Mouse (Mus musculus): ENCODE data around the gene Gm7029. TPM values are rescaled to one million over a fixed set of nuclear protein-coding genes. Genes with fewer than 3 reads are reported as not detected.

Gm7029 gene
- total and polyA plus RNA-seq, 3 experiments, result not detected

- no peak for DNase-seq (ENCODE audit: low read depth, low spot score)
- no peak overlapping the region for H3K9ac ChIP-seq (ENCODE audit: control insufficient read depth, low read depth, low read length, poor library complexity, severe bottlenecking)
- TF ChIP-seq E2F4 (IDR thresholded peaks at IDR 0.05; ENCODE audit: borderline replicate concordance, low read depth, low read length) (no peak), JUND (IDR thresholded peaks at IDR 0.05; ENCODE audit: low read depth, low read length) (no peak), MXI1 (IDR thresholded peaks at IDR 0.05; ENCODE audit: low read depth, low read length) (no peak), MAFK (IDR thresholded peaks at IDR 0.05; ENCODE audit: borderline replicate concordance, low read depth, low read length) (no peak), ZKSCAN1 (IDR thresholded peaks at IDR 0.05; ENCODE audit: low read depth, low read length) (no peak), TAL1 (IDR thresholded peaks at IDR 0.05; ENCODE audit: low read length) (no peak), CHD1 (IDR thresholded peaks at IDR 0.05; ENCODE audit: low read depth, low read length) (no peak), USF1 (IDR thresholded peaks at IDR 0.05; ENCODE audit: low read depth, low read length) (no peak), RAD21 (IDR thresholded peaks at IDR 0.05; ENCODE audit: low read depth, low read length) (no peak), RCOR1 (IDR thresholded peaks at IDR 0.05; ENCODE audit: low read depth, low read length) (no peak), POLR2A (IDR thresholded peaks at IDR 0.05; ENCODE audit: control insufficient read depth in 1 of 2, insufficient read depth in 1 of 2, low read depth in 1 of 2, low read length in 2 of 2, poor library complexity in 1 of 2) (no peak), ZNF384 (IDR thresholded peaks at IDR 0.05; ENCODE audit: low read depth, low read length) (no peak), GATA1 (IDR thresholded peaks at IDR 0.05; ENCODE audit: low read depth, low read length) (no peak)
- no peaks in the 10 kb centered on the region for H3K27me3 ChIP-seq (ENCODE audit: control insufficient read depth in 1 of 2, insufficient read depth in 2 of 2, low read length in 2 of 2)
- no peaks in the 10 kb centered on the region for H3K9me3 ChIP-seq (replicated peaks; ENCODE audit: insufficient read depth, low read length)
- H3K27ac ChIP-seq (ENCODE audit: control insufficient read depth, low read depth, low read length), result no peak overlapping the region
- H3K36me3 ChIP-seq (ENCODE audit: control insufficient read depth in 1 of 2, insufficient read depth in 2 of 2, low read length in 2 of 2), result peaks cover 0 to 16% of the 10 kb centered on the region in 2 experiments
- peaks cover 32% of the 10 kb centered on the region for H3K79me2 ChIP-seq (ENCODE audit: control insufficient read depth, insufficient read depth, low read length, poor library complexity)
- peaks cover 4 to 20% of the 10 kb centered on the region in 2 experiments; a peak in 3 of 4 replicates for H3K4me1 ChIP-seq (ENCODE audit: control insufficient read depth in 1 of 2, insufficient read depth in 2 of 2, low read length in 2 of 2)
- H3K4me3 ChIP-seq (ENCODE audit: control insufficient read depth in 1 of 2, insufficient read depth in 1 of 2, low read depth in 2 of 2, low read length in 2 of 2), result no peak overlapping the region
These were observed 37.6 kb downstream of the Gm7029 start for GRCm38 (mm10) chr17:33911052-33911812.

- TF ChIP-seq RAD21 (IDR thresholded peaks at IDR 0.05; ENCODE audit: low read depth, low read length), result no peak
- no peak for TF ChIP-seq NELFE (IDR thresholded peaks at IDR 0.05; ENCODE audit: low read depth, low read length)
- no peak for TF ChIP-seq USF1 (IDR thresholded peaks at IDR 0.05; ENCODE audit: low read depth, low read length)
- TF ChIP-seq MXI1 (IDR thresholded peaks at IDR 0.05; ENCODE audit: low read depth, low read length), result no peak
- TF ChIP-seq CHD2 (IDR thresholded peaks at IDR 0.05; ENCODE audit: low read length), result no peak
- TF ChIP-seq KAT2A (conservative IDR thresholded peaks at IDR 0.05; ENCODE audit: low read depth, low read length), result no peak
- TF ChIP-seq GABPA (IDR thresholded peaks at IDR 0.05; ENCODE audit: low read depth, low read length), result no peak
- TF ChIP-seq TBP (IDR thresholded peaks at IDR 0.05; ENCODE audit: low read depth, low read length), result no peak
- no peak for TF ChIP-seq MEF2A (IDR thresholded peaks at IDR 0.05; ENCODE audit: extremely low read depth, insufficient replicate concordance, low read depth, low read length, poor library complexity, severe bottlenecking)
- TF ChIP-seq TCF12 (IDR thresholded peaks at IDR 0.05; ENCODE audit: low read depth, low read length), result no peak
- no peak for TF ChIP-seq SIN3A (IDR thresholded peaks at IDR 0.05; ENCODE audit: low read length)
- H3K79me2 ChIP-seq (ENCODE audit: control insufficient read depth, insufficient read depth, low read length, poor library complexity), result peaks cover 36% of the 10 kb centered on the region
- H3K9ac ChIP-seq (ENCODE audit: control insufficient read depth, low read depth, low read length, poor library complexity, severe bottlenecking), result no peak overlapping the region
- H3K4me1 ChIP-seq (ENCODE audit: control insufficient read depth in 1 of 2, insufficient read depth in 2 of 2, low read length in 2 of 2), result peaks cover 4 to 20% of the 10 kb centered on the region in 2 experiments; a peak in 3 of 4 replicates
- no peak overlapping the region for H3K4me3 ChIP-seq (ENCODE audit: control insufficient read depth in 1 of 2, insufficient read depth in 1 of 2, low read depth in 2 of 2, low read length in 2 of 2)
- no peaks in the 10 kb centered on the region for H3K9me3 ChIP-seq (replicated peaks; ENCODE audit: insufficient read depth, low read length)
- H3K27ac ChIP-seq (ENCODE audit: control insufficient read depth, low read depth, low read length), result no peak overlapping the region
- no peaks in the 10 kb centered on the region for H3K27me3 ChIP-seq (ENCODE audit: control insufficient read depth in 1 of 2, insufficient read depth in 2 of 2, low read length in 2 of 2)
- DNase-seq (ENCODE audit: low read depth, low spot score), result no peak
- H3K36me3 ChIP-seq (ENCODE audit: control insufficient read depth in 1 of 2, insufficient read depth in 2 of 2, low read length in 2 of 2), result peaks cover 0 to 16% of the 10 kb centered on the region in 2 experiments
These were observed 38.3 kb downstream of the Gm7029 start for GRCm38 (mm10) chr17:33911813-33912414.
